Mouse (Mus musculus): Measurements from ENCODE around the gene Pex10. TPM values are rescaled to one million over a fixed set of nuclear protein-coding genes. Genes with fewer than 3 reads are reported as not detected.

Gene Pex10
- total and polyA plus RNA-seq, 2 experiments from 2014 or later = 12.2 to 15.7 TPM

GRCm38 (mm10) chr4:155068357-155068972 lies 1.6 kb downstream of the Pex10 start:
- Histone ChIP-seq H3K27ac (ENCODE audit: low read depth, low read length) (no peak overlapping the region), H3K9me3 (ENCODE audit: low read length) (no peaks in the 10 kb centered on the region), H3K36me3 (ENCODE audit: insufficient read depth, low read length) (peaks cover 41% of the 10 kb centered on the region), H3K4me2 (ENCODE audit: low read depth, low read length, poor library complexity, severe bottlenecking) (no peak overlapping the region), H3K4me3 (ENCODE audit: low read depth, low read length) (no peak overlapping the region), H3K4me1 (ENCODE audit: insufficient read depth, low read length) (peaks cover 9% of the 10 kb centered on the region), H3K9ac (replicated peaks; ENCODE audit: low read length, poor library complexity, severe bottlenecking) (no peak overlapping the region), H3K27me3 (ENCODE audit: insufficient read depth, low read length) (no peaks in the 10 kb centered on the region)
- no peak for TF ChIP-seq CTCF (IDR thresholded peaks at IDR 0.05)
- 91% methylated on average over 20 of the region's 20 CpGs for WGBS
- DNase-seq (ENCODE audit: low spot score) (no peak), ATAC-seq (ENCODE audit: low FRiP score) (no peak)

GRCm38 (mm10) chr4:155069191-155069590 lies 2.4 kb downstream of the Pex10 start:
- TF ChIP-seq CTCF (IDR thresholded peaks at IDR 0.05) = peak; percentile 55
- DNase-seq (ENCODE audit: low spot score) (no peak), ATAC-seq (ENCODE audit: low FRiP score) (no peak)
- 85% methylated on average over 6 of the region's 6 CpGs for WGBS
- H3K9ac ChIP-seq (replicated peaks; ENCODE audit: low read length, poor library complexity, severe bottlenecking) = no peak overlapping the region
- H3K4me2 ChIP-seq (ENCODE audit: low read depth, low read length, poor library complexity, severe bottlenecking) = no peak overlapping the region
- H3K9me3 ChIP-seq (ENCODE audit: low read length) = no peaks in the 10 kb centered on the region
- H3K27me3 ChIP-seq (ENCODE audit: insufficient read depth, low read length) = no peaks in the 10 kb centered on the region
- peaks cover 9% of the 10 kb centered on the region for H3K4me1 ChIP-seq (ENCODE audit: insufficient read depth, low read length)
- no peak overlapping the region for H3K4me3 ChIP-seq (ENCODE audit: low read depth, low read length)
- H3K36me3 ChIP-seq (ENCODE audit: insufficient read depth, low read length) = peaks cover 46% of the 10 kb centered on the region
- H3K27ac ChIP-seq (ENCODE audit: low read depth, low read length) = no peak overlapping the region

GRCm38 (mm10) chr4:155070199-155070598 lies 3.4 kb downstream of the Pex10 start:
- no peaks in the 10 kb centered on the region for H3K9me3 ChIP-seq (ENCODE audit: low read length)
- DNase-seq (ENCODE audit: low spot score) (no peak), ATAC-seq (ENCODE audit: low FRiP score) (no peak)
- peaks cover 55% of the 10 kb centered on the region for H3K36me3 ChIP-seq (ENCODE audit: insufficient read depth, low read length)
- no peak overlapping the region for H3K27ac ChIP-seq (ENCODE audit: low read depth, low read length)
- WGBS = 95% methylated on average over 13 of the region's 13 CpGs
- peaks cover 9% of the 10 kb centered on the region for H3K4me1 ChIP-seq (ENCODE audit: insufficient read depth, low read length)
- no peak overlapping the region for H3K9ac ChIP-seq (replicated peaks; ENCODE audit: low read length, poor library complexity, severe bottlenecking)
- no peak overlapping the region for H3K4me2 ChIP-seq (ENCODE audit: low read depth, low read length, poor library complexity, severe bottlenecking)
- TF ChIP-seq CTCF (IDR thresholded peaks at IDR 0.05) = no peak
- H3K27me3 ChIP-seq (ENCODE audit: insufficient read depth, low read length) = no peaks in the 10 kb centered on the region
- no peak overlapping the region for H3K4me3 ChIP-seq (ENCODE audit: low read depth, low read length)

GRCm38 (mm10) chr4:155070921-155071320 lies 4.1 kb downstream of the Pex10 start:
- Histone ChIP-seq H3K9me3 (ENCODE audit: low read length) (no peaks in the 10 kb centered on the region), H3K27me3 (ENCODE audit: insufficient read depth, low read length) (no peaks in the 10 kb centered on the region), H3K4me2 (ENCODE audit: low read depth, low read length, poor library complexity, severe bottlenecking) (no peak overlapping the region), H3K4me1 (ENCODE audit: insufficient read depth, low read length) (peaks cover 9% of the 10 kb centered on the region), H3K36me3 (ENCODE audit: insufficient read depth, low read length) (peaks cover 60% of the 10 kb centered on the region), H3K9ac (replicated peaks; ENCODE audit: low read length, poor library complexity, severe bottlenecking) (no peak overlapping the region), H3K4me3 (ENCODE audit: low read depth, low read length) (no peak overlapping the region), H3K27ac (ENCODE audit: low read depth, low read length) (no peak overlapping the region)
- ATAC-seq (ENCODE audit: low FRiP score) (no peak), DNase-seq (ENCODE audit: low spot score) (no peak)
- 88% methylated on average over 5 of the region's 5 CpGs for WGBS
- TF ChIP-seq CTCF (IDR thresholded peaks at IDR 0.05) = no peak

- DNase-seq (ENCODE audit: low spot score) = no peak
- no peak overlapping the region for H3K27ac ChIP-seq (ENCODE audit: low read depth, low read length)
- no peak overlapping the region for H3K4me2 ChIP-seq (ENCODE audit: low read depth, low read length, poor library complexity, severe bottlenecking)
- 74% methylated on average over 9 of the region's 9 CpGs for WGBS
- TF ChIP-seq CTCF (IDR thresholded peaks at IDR 0.05) = no peak
- no peaks in the 10 kb centered on the region for H3K27me3 ChIP-seq (ENCODE audit: insufficient read depth, low read length)
- ATAC-seq (ENCODE audit: low FRiP score) = no peak
- H3K4me1 ChIP-seq (ENCODE audit: insufficient read depth, low read length) = no peaks in the 10 kb centered on the region
- no peak overlapping the region for H3K9ac ChIP-seq (replicated peaks; ENCODE audit: low read length, poor library complexity, severe bottlenecking)
- no peak overlapping the region for H3K4me3 ChIP-seq (ENCODE audit: low read depth, low read length)
- H3K9me3 ChIP-seq (ENCODE audit: low read length) = no peaks in the 10 kb centered on the region
- H3K36me3 ChIP-seq (ENCODE audit: insufficient read depth, low read length) = peaks cover 69% of the 10 kb centered on the region
These were observed 7.6 kb downstream of the Pex10 start for GRCm38 (mm10) chr4:155074418-155074817.

- peaks cover 66% of the 10 kb centered on the region for H3K36me3 ChIP-seq (ENCODE audit: insufficient read depth, low read length)
- no peaks in the 10 kb centered on the region for H3K9me3 ChIP-seq (ENCODE audit: low read length)
- no peak overlapping the region for H3K27ac ChIP-seq (ENCODE audit: low read depth, low read length)
- WGBS = 86% methylated on average over 9 of the region's 9 CpGs
- H3K4me1 ChIP-seq (ENCODE audit: insufficient read depth, low read length) = no peaks in the 10 kb centered on the region
- no peak; the same call in 1 of the 2 replicates for TF ChIP-seq CTCF (IDR thresholded peaks at IDR 0.05)
- H3K4me2 ChIP-seq (ENCODE audit: low read depth, low read length, poor library complexity, severe bottlenecking) = no peak overlapping the region
- H3K27me3 ChIP-seq (ENCODE audit: insufficient read depth, low read length) = no peaks in the 10 kb centered on the region
- ATAC-seq (ENCODE audit: low FRiP score) (no peak), DNase-seq (ENCODE audit: low spot score) (no peak)
- H3K9ac ChIP-seq (replicated peaks; ENCODE audit: low read length, poor library complexity, severe bottlenecking) = no peak overlapping the region
- H3K4me3 ChIP-seq (ENCODE audit: low read depth, low read length) = no peak overlapping the region
These were observed 8.3 kb downstream of the Pex10 start for GRCm38 (mm10) chr4:155075137-155075536.

Measured in midbrain, postnatal 0 days (tissue).